Mouse (Mus musculus) CH12.LX (cell line): ENCODE results near the gene Vav2. TPM values are rescaled to one million over a fixed set of nuclear protein-coding genes. Genes with fewer than 3 reads are reported as not detected.

Source experiments
- DNase-seq: peaks from one replicate; pipeline ENCODE4 v3.0.0-alpha.2; 2013; ENCODE audit errors: extremely low read depth
- H3K27ac ChIP-seq: 2 replicates; pipeline ENCODE4 v1.5.1; 2012; ENCODE audit warnings: low read depth, mild to moderate bottlenecking, control low read depth, moderate library complexity; ENCODE audit not compliant: insufficient read depth
- H3K27me3 ChIP-seq: replicated peaks from 2 replicates; pipeline ENCODE3; 2012; ENCODE audit warnings: inconsistent platforms
- H3K36me3 ChIP-seq, 2 experiments: replicated peaks in 1 of 2; 2 replicates each; pipeline versions ENCODE3 to v1.6.1; 2012; ENCODE audit warnings: inconsistent platforms in 1 of 2, low read length in 1 of 2, mild to moderate bottlenecking in 1 of 2, mixed read lengths in 1 of 2, moderate library complexity in 1 of 2; ENCODE audit not compliant: control insufficient read depth in 1 of 2, insufficient read depth in 1 of 2
- H3K4me1 ChIP-seq, 2 experiments: 2 replicates each; pipeline ENCODE4 v1.6.1; 2012; ENCODE audit warnings: inconsistent platforms in 1 of 2, moderate library complexity in 1 of 2; ENCODE audit not compliant: insufficient read depth in 2 of 2, control insufficient read depth in 1 of 2
- H3K4me2 ChIP-seq: 2 replicates; pipeline ENCODE4 v1.6.1; 2012; ENCODE audit warnings: low read depth, mild to moderate bottlenecking, control low read depth; ENCODE audit not compliant: poor library complexity, insufficient read depth, severe bottlenecking
- H3K4me3 ChIP-seq, 3 experiments: fragments of 150-350 bp in 1 of 3; sonication (generic) in 1 of 3; replicated peaks in 1 of 3; 2 replicates each; pipeline versions ENCODE3 to v1.5.1; 2011 to 2012; ENCODE audit warnings: low read depth in 2 of 3, low read length in 2 of 3, mild to moderate bottlenecking in 2 of 3, moderate library complexity in 2 of 3, control low read depth in 1 of 3, improper control_type of control experiment in 1 of 3, inconsistent platforms in 1 of 3, mixed read lengths in 1 of 3; ENCODE audit not compliant: poor library complexity in 1 of 3
- H3K79me2 ChIP-seq: replicated peaks from 2 replicates; pipeline ENCODE4 v1.6.1; 2012; ENCODE audit warnings: mild to moderate bottlenecking, moderate library complexity; ENCODE audit not compliant: control insufficient read depth, poor library complexity, insufficient read depth, severe bottlenecking; ENCODE audit errors: extremely low read depth
- H3K9ac ChIP-seq: 2 replicates; pipeline ENCODE4 v1.6.1; 2012; ENCODE audit warnings: low read depth, mild to moderate bottlenecking, control low read depth, moderate library complexity; ENCODE audit not compliant: insufficient read depth
- H3K9me3 ChIP-seq: replicated peaks from 2 replicates; pipeline ENCODE3; 2012; ENCODE audit warnings: low read length, inconsistent platforms, mixed read lengths
- BHLHE40 ChIP-seq: IDR thresholded peaks from 2 replicates; pipeline ENCODE4 v1.6.1; 2011; ENCODE audit warnings: mild to moderate bottlenecking, low read depth, low read length, improper control_type of control experiment
- CHD1 ChIP-seq: IDR thresholded peaks from 2 replicates; pipeline ENCODE4 v1.6.1; 2012; ENCODE audit warnings: low read depth, low read length, improper control_type of control experiment, inconsistent platforms
- CHD2 ChIP-seq: IDR thresholded peaks from 2 replicates; pipeline ENCODE4 v1.6.1; 2011; ENCODE audit warnings: low read length, improper control_type of control experiment
- E2F4 ChIP-seq: IDR thresholded peaks from 2 replicates; pipeline ENCODE4 v1.6.1; 2011; ENCODE audit warnings: low read depth, low read length, improper control_type of control experiment; ENCODE audit not compliant: insufficient replicate concordance
- ELF1 ChIP-seq: IDR thresholded peaks from 2 replicates; pipeline ENCODE4 v1.6.1; 2014; ENCODE audit warnings: low read depth, mild to moderate bottlenecking, inconsistent platforms, low read length, improper control_type of control experiment
- EP300 ChIP-seq: IDR thresholded peaks from 2 replicates; pipeline ENCODE4 v1.6.1; 2011; ENCODE audit warnings: low read length, improper control_type of control experiment
- GABPA ChIP-seq: IDR thresholded peaks from 2 replicates; pipeline ENCODE4 v1.6.1; 2012; ENCODE audit warnings: low read depth, low read length, improper control_type of control experiment, inconsistent platforms; ENCODE audit not compliant: insufficient replicate concordance
- HCFC1 ChIP-seq: IDR thresholded peaks from 2 replicates; pipeline ENCODE4 v1.6.1; 2012; ENCODE audit warnings: low read depth, mild to moderate bottlenecking, inconsistent platforms, low read length, improper control_type of control experiment
- JUND ChIP-seq: conservative IDR thresholded peaks from 2 replicates; pipeline ENCODE4 v1.6.1; 2011; ENCODE audit warnings: low read depth, low read length, improper control_type of control experiment
- KAT2A ChIP-seq: IDR thresholded peaks from 2 replicates; pipeline ENCODE4 v1.6.1; 2012; ENCODE audit warnings: low read length, improper control_type of control experiment, inconsistent platforms; ENCODE audit not compliant: insufficient replicate concordance
- MAFK ChIP-seq: IDR thresholded peaks from 2 replicates; pipeline ENCODE4 v1.6.1; 2011; ENCODE audit warnings: low read length, improper control_type of control experiment; ENCODE audit not compliant: insufficient replicate concordance
- MAX ChIP-seq: IDR thresholded peaks from 2 replicates; pipeline ENCODE4 v1.6.1; 2011; ENCODE audit warnings: low read length, improper control_type of control experiment
- MAZ ChIP-seq: IDR thresholded peaks from 2 replicates; pipeline ENCODE4 v1.6.1; 2012; ENCODE audit warnings: low read depth, mild to moderate bottlenecking, inconsistent platforms, low read length, improper control_type of control experiment, moderate library complexity
- MEF2A ChIP-seq: IDR thresholded peaks from 2 replicates; pipeline ENCODE4 v1.6.1; 2014; ENCODE audit warnings: low read depth, mild to moderate bottlenecking, inconsistent platforms, low read length, improper control_type of control experiment, borderline replicate concordance
- MYC ChIP-seq: IDR thresholded peaks from 2 replicates; pipeline ENCODE4 v1.6.1; 2011; ENCODE audit warnings: low read depth, mild to moderate bottlenecking, improper control_type of control experiment, low read length
- NELFE ChIP-seq: IDR thresholded peaks from 2 replicates; pipeline ENCODE4 v1.6.1; 2011; ENCODE audit warnings: low read depth, low read length, improper control_type of control experiment
- NRF1 ChIP-seq: IDR thresholded peaks from 2 replicates; pipeline ENCODE4 v1.6.1; 2014; ENCODE audit warnings: low read depth, mild to moderate bottlenecking, inconsistent platforms, low read length, improper control_type of control experiment, moderate library complexity
- PAX5 ChIP-seq: IDR thresholded peaks from 2 replicates; pipeline ENCODE4 v1.6.1; 2012; ENCODE audit warnings: low read length, inconsistent platforms, mixed read lengths
- POLR2A ChIP-seq: IDR thresholded peaks from 2 replicates; pipeline ENCODE4 v1.6.1; 2011; ENCODE audit warnings: low read depth, mild to moderate bottlenecking, improper control_type of control experiment, low read length
- POLR2AphosphoS2 ChIP-seq: IDR thresholded peaks from 2 replicates; pipeline ENCODE4 v1.6.1; 2011; ENCODE audit warnings: low read depth, low read length, improper control_type of control experiment
- RAD21 ChIP-seq: IDR thresholded peaks from 2 replicates; pipeline ENCODE4 v1.6.1; 2011; ENCODE audit warnings: low read depth, mild to moderate bottlenecking, low read length, improper control_type of control experiment, moderate library complexity
- RCOR1 ChIP-seq: conservative IDR thresholded peaks from 2 replicates; pipeline ENCODE4 v1.6.1; 2012; ENCODE audit warnings: low read depth, mild to moderate bottlenecking, inconsistent platforms, low read length, improper control_type of control experiment
- SIN3A ChIP-seq: IDR thresholded peaks from 2 replicates; pipeline ENCODE4 v1.6.1; 2012; ENCODE audit warnings: low read length, improper control_type of control experiment, inconsistent platforms
- SMC3 ChIP-seq: IDR thresholded peaks from 2 replicates; pipeline ENCODE4 v1.6.1; 2011; ENCODE audit warnings: low read depth, low read length, improper control_type of control experiment
- TBP ChIP-seq: conservative IDR thresholded peaks from 2 replicates; pipeline ENCODE4 v1.6.1; 2011; ENCODE audit warnings: low read depth, low read length, improper control_type of control experiment
- TCF12 ChIP-seq: IDR thresholded peaks from 2 replicates; pipeline ENCODE4 v1.6.1; 2014; ENCODE audit warnings: low read depth, mild to moderate bottlenecking, inconsistent platforms, low read length, improper control_type of control experiment
- UBTF ChIP-seq: IDR thresholded peaks from 2 replicates; pipeline ENCODE4 v1.6.1; 2012; ENCODE audit warnings: low read depth, mild to moderate bottlenecking, inconsistent platforms, low read length, improper control_type of control experiment, moderate library complexity
- USF1 ChIP-seq: IDR thresholded peaks from 2 replicates; pipeline ENCODE4 v1.6.1; 2014; ENCODE audit warnings: low read depth, mild to moderate bottlenecking, inconsistent platforms, low read length, improper control_type of control experiment
- USF2 ChIP-seq: conservative IDR thresholded peaks from 2 replicates; pipeline ENCODE4 v1.6.1; 2011; ENCODE audit warnings: low read depth, low read length, improper control_type of control experiment
- ZC3H11A ChIP-seq: IDR thresholded peaks from 2 replicates; pipeline ENCODE4 v1.6.1; 2012; ENCODE audit warnings: low read depth, mild to moderate bottlenecking, inconsistent platforms, low read length, improper control_type of control experiment
- ZKSCAN1 ChIP-seq: IDR thresholded peaks from 2 replicates; pipeline ENCODE4 v1.6.1; 2012; ENCODE audit warnings: low read depth, inconsistent platforms, low read length, improper control_type of control experiment, borderline replicate concordance
- ZMIZ1 ChIP-seq: IDR thresholded peaks from 2 replicates; pipeline ENCODE4 v1.6.1; 2012; ENCODE audit warnings: low read depth, mild to moderate bottlenecking, inconsistent platforms, low read length, improper control_type of control experiment
- ZNF384 ChIP-seq: IDR thresholded peaks from 2 replicates; pipeline ENCODE4 v1.6.1; 2012; ENCODE audit warnings: low read depth, low read length, improper control_type of control experiment, inconsistent platforms
- dilution Hi-C: fragments of 300-500 bp; cut with MboI; formaldehyde crosslinking; loops from 2 replicates; pipeline ENCODE4 v1.14.3; 2020; ENCODE audit warnings: low sequenced_read_pairs; ENCODE audit not compliant: extremely low pct_unique_long_range_greater_than_20kb, extremely low pct_ligation_motif_present
- in situ Hi-C: fragments of 300-500 bp; cut with MboI; formaldehyde crosslinking; loops from 3 replicates; pipeline ENCODE4 v1.14.3; 2019; ENCODE audit warnings: low sequenced_read_pairs, low pct_ligation_motif_present, low pct_unique_long_range_greater_than_20kb, mixed read lengths
- polyA plus RNA-seq: library from polyadenylated mRNA; unstranded; fragments of >175 nt; gene quantifications from 2 replicates; pipeline ENCODE4 v1.2.1, GENCODE M21; 2012; ENCODE audit warnings: low read depth; ENCODE audit not compliant: insufficient read length
- total RNA-seq, 2 experiments: library from RNA; depleted of rRNA; stranded (reverse); fragments of 300-350 nt in 1 of 2; fragments of >200 nt in 1 of 2; gene quantifications; 2 replicates each; pipeline ENCODE4 v1.2.3; 2012 to 2014

The Vav2 gene
- total and polyA plus RNA-seq, 3 experiments = 31.5 to 46.8 (median 46.6) TPM

- Histone ChIP-seq H3K79me2 (peaks cover 12% of the 10 kb centered on the region), H3K27ac (no peak overlapping the region), H3K9me3 (no peaks in the 10 kb centered on the region), H3K36me3 (no peaks in the 10 kb centered on the region), H3K4me3 (no peak overlapping the region), H3K4me1 (peaks cover 12 to 48% of the 10 kb centered on the region in 2 experiments), H3K27me3 (no peaks in the 10 kb centered on the region), H3K4me2 (no peak overlapping the region), H3K9ac (no peak overlapping the region)
- TF ChIP-seq NELFE = no peak
- no peak for TF ChIP-seq NRF1
- no peak for TF ChIP-seq MAZ
- no peak for TF ChIP-seq RAD21
- DNase-seq = no peak
- dilution Hi-C loops (no loop called here), in situ Hi-C loops (loop anchor here (25.0 kb wide), 1 partner anchor 343 kb away; the partner anchor contains the start of gene Adamtsl2)
Measured at GRCm38 (mm10) chr2:27430621-27431020, 3.8 kb upstream of the Vav2 start.

- Histone ChIP-seq H3K36me3 (peaks cover 0 to 8% of the 10 kb centered on the region in 2 experiments), H3K27me3 (no peaks in the 10 kb centered on the region), H3K79me2 (peaks cover 38% of the 10 kb centered on the region), H3K4me3 (no peak overlapping the region), H3K4me1 (peaks cover 8 to 49% of the 10 kb centered on the region in 2 experiments), H3K4me2 (no peak overlapping the region), H3K27ac (no peak overlapping the region), H3K9me3 (no peaks in the 10 kb centered on the region), H3K9ac (no peak overlapping the region)
- DNase-seq = peak; percentile 90
- in situ Hi-C loops = loop anchor here (25.0 kb wide), 1 partner anchor 341 kb away; the partner anchor contains the start of gene Adamtsl2
- dilution Hi-C loops = no loop called here
- TF ChIP-seq TCF12 (0 out of 2 replicates have a peak, but pooled peaks have one; percentile 18), UBTF (no peak), GABPA (no peak), MAZ (no peak), BHLHE40 (0 out of 2 replicates have a peak, but pooled peaks have one; percentile 22), POLR2AphosphoS2 (no peak), ZC3H11A (peak; percentile 99), ELF1 (no peak; the same call in 1 of the 2 replicates), CHD1 (no peak), KAT2A (no peak), MYC (peak; percentile 69; the same call in 1 of the 2 replicates), JUND (no peak), E2F4 (no peak), MAX (0 out of 2 replicates have a peak, but pooled peaks have one; percentile 18), TBP (no peak), USF2 (no peak), USF1 (no peak), ZMIZ1 (no peak), CHD2 (no peak), RAD21 (peak; percentile 99), NELFE (peak; percentile 68; the same call in 1 of the 2 replicates), HCFC1 (no peak), MAFK (no peak), ZKSCAN1 (no peak), SMC3 (peak; percentile 100), POLR2A (no peak), MEF2A (peak; percentile 46; the same call in 1 of the 2 replicates), PAX5 (no peak), RCOR1 (no peak), SIN3A (peak; percentile 81), EP300 (no peak), ZNF384 (no peak)
Measured at GRCm38 (mm10) chr2:27428071-27428470, 1.2 kb upstream of the Vav2 start.
